Comparison of ENCODE assay signal across 26 mouse cellular contexts in genomic region chr5:142489955-142490707, GRCm38 (mm10). TPM values are rescaled to one million over a fixed set of nuclear protein-coding genes. Genes with fewer than 3 reads are reported as not detected.
DNase-seq lines count a peak whose midpoint lies in the region; ATAC-seq and TF ChIP-seq lines count a peak whose summit lies in the region.
"Had no signal": no experiment of that assay in that cellular context is flagged by ENCODE, and none has a peak within 500 bp of the region (broad histone marks: within the 10 kb centered on the region; RNA-seq: fewer than 3 reads in every experiment).

No protein-coding gene starts in this region.

- H3K36me3 ChIP-seq in MEL (ENCODE audit: control insufficient read depth in 1 of 2, insufficient read depth in 2 of 2, low read length in 2 of 2): no peaks in the 10 kb centered on the region
- no peaks in the 10 kb centered on the region for H3K36me3 ChIP-seq in hindbrain, embryonic 12.5 days
- H3K36me3 ChIP-seq: embryonic facial prominence, embryonic 15.5 days; forebrain, embryonic 10.5 days; forebrain, embryonic 12.5 days had no signal

- no peak overlapping the region for H3K4me3 ChIP-seq in MEL (ENCODE audit: control insufficient read depth in 1 of 2, insufficient read depth in 1 of 2, low read depth in 2 of 2, low read length in 2 of 2)
- H3K4me3 ChIP-seq in hindbrain, embryonic 12.5 days: no peak overlapping the region
- H3K4me3 ChIP-seq: embryonic facial prominence, embryonic 13.5 days; embryonic facial prominence, embryonic 15.5 days; forebrain, embryonic 10.5 days; forebrain, embryonic 12.5 days had no signal

- TF ChIP-seq POLR2A in MEL (IDR thresholded peaks at IDR 0.05; ENCODE audit: control insufficient read depth in 1 of 2, insufficient read depth in 1 of 2, low read depth in 1 of 2, low read length in 2 of 2, poor library complexity in 1 of 2): no peak

- no peak for TF ChIP-seq CTCF in MEL (IDR thresholded peaks at IDR 0.05 in 2 of 3, conservative IDR thresholded peaks at IDR 0.05 in 1 of 3; ENCODE audit: control insufficient read depth in 1 of 3, insufficient read depth in 1 of 3, low read depth in 2 of 3, low read length in 3 of 3, poor library complexity in 1 of 3, severe bottlenecking in 1 of 3)

- H3K79me2 ChIP-seq in MEL (ENCODE audit: control insufficient read depth, insufficient read depth, low read length, poor library complexity): no peaks in the 10 kb centered on the region

- H3K27me3 ChIP-seq in MEL (ENCODE audit: control insufficient read depth in 1 of 2, insufficient read depth in 2 of 2, low read length in 2 of 2): peaks cover 0 to 4% of the 10 kb centered on the region in 2 experiments; a peak in 2 of 4 replicates
- no peaks in the 10 kb centered on the region for H3K27me3 ChIP-seq in hindbrain, embryonic 12.5 days
- H3K27me3 ChIP-seq: embryonic facial prominence, embryonic 13.5 days; embryonic facial prominence, embryonic 15.5 days; Patski had no signal

- H3K4me2 ChIP-seq in hindbrain, embryonic 12.5 days (replicated peaks): no peak overlapping the region
- H3K4me2 ChIP-seq: embryonic facial prominence, embryonic 13.5 days; embryonic facial prominence, embryonic 15.5 days; forebrain, embryonic 12.5 days had no signal

- peak; percentile 74 for DNase-seq in 3T3-L1 (ENCODE audit: low read depth, low spot score)
- DNase-seq in MEL (ENCODE audit: low read depth, low spot score): no peak
- peak; percentile 66 for DNase-seq in NIH3T3 (ENCODE audit: low read depth)
- peak; percentile 36 for DNase-seq in fibroblast of lung, adult 2 months (ENCODE audit: low read depth)
- no peak for DNase-seq in B cell, adult 2 months
- DNase-seq in lung, adult 18-20 months: no peak
- DNase-seq: adrenal gland, adult 8-10 months; adrenal gland, postnatal 25 days; cerebellum, adult 11 months; cerebellum, adult 18-20 months; cerebellum, adult 8-10 months; cerebellum, adult 9-11 months; cerebellum, postnatal 14 days; cerebellum, postnatal 36 days; embryo, embryonic 11 days had no signal

- WGBS in hindbrain, embryonic 12.5 days: 76% methylated on average over 9 of the region's 9 CpGs

- H3K9ac ChIP-seq in MEL (ENCODE audit: control insufficient read depth, low read depth, low read length, poor library complexity, severe bottlenecking): no peak overlapping the region
- H3K9ac ChIP-seq in hindbrain, embryonic 12.5 days: no peak overlapping the region
- H3K9ac ChIP-seq: embryonic facial prominence, embryonic 13.5 days; embryonic facial prominence, embryonic 15.5 days; forebrain, embryonic 12.5 days had no signal

- TF ChIP-seq RAD21 in MEL (IDR thresholded peaks at IDR 0.05; ENCODE audit: low read depth, low read length): no peak

- no peak overlapping the region for H3K27ac ChIP-seq in MEL (ENCODE audit: control insufficient read depth, low read depth, low read length)
- no peak overlapping the region for H3K27ac ChIP-seq in hindbrain, embryonic 12.5 days
- H3K27ac ChIP-seq: embryonic facial prominence, embryonic 13.5 days; embryonic facial prominence, embryonic 15.5 days; forebrain, embryonic 10.5 days; forebrain, embryonic 12.5 days had no signal

- no peaks in the 10 kb centered on the region for H3K9me3 ChIP-seq in MEL (replicated peaks; ENCODE audit: insufficient read depth, low read length)
- no peaks in the 10 kb centered on the region for H3K9me3 ChIP-seq in hindbrain, embryonic 12.5 days (replicated peaks)
- H3K9me3 ChIP-seq: embryonic facial prominence, embryonic 13.5 days; embryonic facial prominence, embryonic 15.5 days; forebrain, embryonic 10.5 days; forebrain, embryonic 12.5 days had no signal

- no peaks in the 10 kb centered on the region for H3K4me1 ChIP-seq in MEL (ENCODE audit: control insufficient read depth in 1 of 2, insufficient read depth in 2 of 2, low read length in 2 of 2)
- H3K4me1 ChIP-seq in hindbrain, embryonic 12.5 days: peaks cover 4% of the 10 kb centered on the region; the same call in 1 of the 2 replicates
- H3K4me1 ChIP-seq: embryonic facial prominence, embryonic 15.5 days had no signal

- no peak for ATAC-seq in hindbrain, embryonic 12.5 days (ENCODE audit: low FRiP score)
- ATAC-seq: activated CD4-positive, CD25-positive, alpha-beta regulatory T cell, adult 4 months; CD4-positive, CD25-positive, alpha-beta regulatory T cell, adult 4 months; forebrain, embryonic 14.5 days; forebrain, embryonic 16.5 days; Patski had no signal

- TF ChIP-seq EP300 in MEL (IDR thresholded peaks at IDR 0.05; ENCODE audit: low read depth in 1 of 2, low read length in 2 of 2): no peak

TF ChIP-seq in MEL, 35 proteins besides CTCF, POLR2A, EP300 and RAD21:
- TF ChIP-seq TBP (IDR thresholded peaks at IDR 0.05; ENCODE audit: low read depth, low read length) (peak; percentile 58; the same call in 1 of the 2 replicates), MEF2A (IDR thresholded peaks at IDR 0.05; ENCODE audit: extremely low read depth, insufficient replicate concordance, low read depth, low read length, poor library complexity, severe bottlenecking) (no peak)

RNA-seq across cellular contexts. Expression of gene Ap5z1, which starts 26.4 kb away (rescaled TPM):
- 4.4 and 5.1 TPM in 2 replicates for total RNA-seq in MEL (2012; rRNA removed)
- 10 to 100 TPM in 1 of 2 experiments, not detected in 1; 13.5 TPM for polyA plus RNA-seq in MEL (2012; ENCODE audit: insufficient read depth in 1 of 2, insufficient read length in 2 of 2, low read depth in 1 of 2, low replicate concordance in 2 of 2, missing spikeins in 1 of 2)
- polyA plus RNA-seq in hindbrain, embryonic 12.5 days (2016; fragmentation: Nextera tagmentation; extraction: Ambion mirVana): 14.9 and 15.6 TPM in 2 replicates

RNA-seq across cellular contexts. Expression of gene Papolb, which starts 39.7 kb away (rescaled TPM):
- total RNA-seq in MEL (2012; rRNA removed): not detected in 2 replicates
- polyA plus RNA-seq in MEL (2012; ENCODE audit: insufficient read depth in 1 of 2, insufficient read length in 2 of 2, low read depth in 1 of 2, low replicate concordance in 2 of 2, missing spikeins in 1 of 2): not detected
- 0.32 and 0.36 TPM in 2 replicates for polyA plus RNA-seq in hindbrain, embryonic 12.5 days (2016; fragmentation: Nextera tagmentation; extraction: Ambion mirVana)
- total RNA-seq: common myeloid progenitor, adult 5-6 weeks had no signal
- polyA plus RNA-seq: activated CD4-positive, CD25-positive, alpha-beta regulatory T cell, adult 4 months; CD4-positive, CD25-positive, alpha-beta regulatory T cell, adult 4 months had no signal

Comparison
In these comparisons a context has a peak if more than half of its experiments do, and no peak if none do; other contexts are left out.
1. DNase-seq: peak in 3T3-L1 (single experiment), NIH3T3 (single experiment) and fibroblast of lung, adult 2 months (single experiment); none in MEL (single experiment), B cell, adult 2 months (0 of 2) and lung, adult 18-20 months (0 of 2).